Mouse (Mus musculus) neutrophil, adult 83 days (primary cell): ENCODE results near the gene Ak1. TPM values are rescaled to one million over a fixed set of nuclear protein-coding genes. Genes with fewer than 3 reads are reported as not detected.

Source experiments
- total RNA-seq, 2 experiments: library from RNA; stranded (reverse); gene quantifications; one replicate each; pipeline ENCODE4 v1.2.4; 2023

The Ak1 gene
- under 1 TPM; 0.59 to 0.71 TPM for total RNA-seq

GRCm38 (mm10) chr2:32621517-32621859 is at the start of gene Ak1:
Ak1 (plus strand) TSS chr2:32621758.

GRCm38 (mm10) chr2:32574497-32574896 is 47.1 kb upstream of the Ak1 start, which contains the start of gene Pip5kl1:
Pip5kl1 (plus strand) TSS chr2:32574797.

GRCm38 (mm10) chr2:32575586-32576160 is 45.9 kb upstream of the Ak1 start, which contains the start of gene 9430097D07Rik:
9430097D07Rik (minus strand) TSS chr2:32575684.

GRCm38 (mm10) chr2:32586871-32587351 is 34.6 kb upstream of the Ak1 start, which contains the start of gene St6galnac4:
St6galnac4 (plus strand) TSS chr2:32587095.

GRCm38 (mm10) chr2:32599409-32599808 is 22.1 kb upstream of the Ak1 start, which contains the start of gene St6galnac6:
St6galnac6 (plus strand) TSS chr2:32599709.

GRCm38 (mm10) chr2:32646379-32647056 is 25.0 kb downstream of the Ak1 start, which contains the start of gene Eng:
Eng (plus strand) TSS chr2:32646595.

Other genes starting within 250 kb of the Ak1 start
- gene 1110008P14Rik, start 239.8 kb upstream of the Ak1 start, total RNA-seq: 10 to 100 TPM; 41.6 to 44.2 TPM
- gene Lcn2, start 233.5 kb upstream of the Ak1 start, total RNA-seq: 1,000 to 10,000 TPM; 9,162 to 9,449 TPM
- 10 to 100 TPM; 12.1 to 14.7 TPM for gene Ptges2, start 225.9 kb upstream of the Ak1 start, total RNA-seq
- 1 to 10 TPM; 3.9 to 5.4 TPM for gene Naif1, start 171.3 kb upstream of the Ak1 start, total RNA-seq
- gene Slc25a25, start 170.3 kb upstream of the Ak1 start, total RNA-seq: 10 to 100 TPM in 1 of 2 experiments, 1 to 10 TPM in 1; 9.8 to 13.1 TPM
- 10 to 100 TPM; 13.9 to 14.1 TPM for gene Fam102a, start 86.4 kb upstream of the Ak1 start, total RNA-seq
- 10 to 100 TPM; 49.9 to 51.1 TPM for gene Dpm2, start 50.9 kb upstream of the Ak1 start, total RNA-seq
- under 1 TPM; 0.77 to 0.96 TPM for gene Pip5kl1, start 47.0 kb upstream of the Ak1 start, total RNA-seq
- not detected for gene 9430097D07Rik, start 46.1 kb upstream of the Ak1 start, total RNA-seq
- gene St6galnac4, start 34.7 kb upstream of the Ak1 start, total RNA-seq: 10 to 100 TPM; 13.1 to 14.0 TPM
- 10 to 100 TPM; 14.3 to 19.2 TPM for gene St6galnac6, start 22.0 kb upstream of the Ak1 start, total RNA-seq
- 10 to 100 TPM; 11.2 to 14.1 TPM for gene Eng, start 24.8 kb downstream of the Ak1 start, total RNA-seq
- gene Fpgs, start 82.4 kb downstream of the Ak1 start, total RNA-seq: 10 to 100 TPM in 1 of 2 experiments, 1 to 10 TPM in 1; 8.6 to 14.7 TPM
- 100 to 1,000 TPM; 122 to 147 TPM for gene Cdk9, start 91.3 kb downstream of the Ak1 start, total RNA-seq
- gene Sh2d3c, start 99.3 kb downstream of the Ak1 start, total RNA-seq: 100 to 1,000 TPM; 210 to 224 TPM
- gene 6330409D20Rik, start 119.3 kb downstream of the Ak1 start, total RNA-seq: not detected
- gene Tor2a, start 135.5 kb downstream of the Ak1 start, total RNA-seq: 10 to 100 TPM; 17.1 to 21.4 TPM
- gene Ttc16, start 153.9 kb downstream of the Ak1 start, total RNA-seq: not detected
- gene Ptrh1, start 154.0 kb downstream of the Ak1 start, total RNA-seq: 1 to 10 TPM; 1.7 TPM
- gene Cfap157, start 162.7 kb downstream of the Ak1 start, total RNA-seq: not detected
- gene Stxbp1, start 225.5 kb downstream of the Ak1 start, total RNA-seq: 1 to 10 TPM in 1 of 2 experiments, under 1 TPM in 1; 0.86 to 1.3 TPM